Mouse (Mus musculus): ENCODE results near the gene Hmcn1. TPM values are rescaled to one million over a fixed set of nuclear protein-coding genes. Genes with fewer than 3 reads are reported as not detected.

The Hmcn1 gene
- polyA plus RNA-seq, 1 experiment, result 0.12 TPM

GRCm38 (mm10) chr1:150893677-150894188, 99.5 kb downstream of the Hmcn1 start:
- TF ChIP-seq CEBPB (IDR thresholded peaks at IDR 0.05; ENCODE audit: insufficient read depth, poor library complexity, severe bottlenecking), result no peak
- TF ChIP-seq MYOD1 (IDR thresholded peaks at IDR 0.05; ENCODE audit: control insufficient read depth in 1 of 3, insufficient read length in 2 of 3, low read depth in 2 of 3), result no peak
- no peak for TF ChIP-seq TCF12 (IDR thresholded peaks at IDR 0.05; ENCODE audit: insufficient read depth, poor library complexity, severe bottlenecking)
- TF ChIP-seq MAX (IDR thresholded peaks at IDR 0.05; ENCODE audit: low read depth), result no peak
- TF ChIP-seq POLR2AphosphoS2 (IDR thresholded peaks at IDR 0.05; ENCODE audit: insufficient read length, low read depth), result no peak
- TF ChIP-seq POLR2A (IDR thresholded peaks at IDR 0.05; ENCODE audit: insufficient read length, low read depth), result no peak
- TF ChIP-seq USF1 (IDR thresholded peaks at IDR 0.05; ENCODE audit: low read depth), result no peak
- TF ChIP-seq E2F4 (IDR thresholded peaks at IDR 0.05; ENCODE audit: insufficient read depth), result no peak
- no peak for TF ChIP-seq TCF3 (IDR thresholded peaks at IDR 0.05; ENCODE audit: insufficient read length, low read depth)
- no peak for TF ChIP-seq SRF (IDR thresholded peaks at IDR 0.05; ENCODE audit: control insufficient read depth, insufficient read length, low read depth)
- TF ChIP-seq REST (IDR thresholded peaks at IDR 0.05; ENCODE audit: insufficient read depth, insufficient read length), result no peak
- no peak for TF ChIP-seq MYOG (IDR thresholded peaks at IDR 0.05; ENCODE audit: control insufficient read depth in 1 of 3, insufficient read depth in 1 of 3, insufficient read length in 2 of 3, low read depth in 2 of 3)
- H3K27me3 ChIP-seq (ENCODE audit: control insufficient read depth, insufficient read depth, insufficient read length), result no peaks in the 10 kb centered on the region
- H3K4me3 ChIP-seq, result no peak overlapping the region
- H3K36me3 ChIP-seq (ENCODE audit: control insufficient read depth, insufficient read depth), result no peaks in the 10 kb centered on the region
- H3ac ChIP-seq (ENCODE audit: control insufficient read depth, insufficient read length), result no peak overlapping the region
- H3K79me2 ChIP-seq (ENCODE audit: control insufficient read depth, insufficient read depth), result no peaks in the 10 kb centered on the region
- H3K4me2 ChIP-seq (ENCODE audit: low read depth), result no peak overlapping the region

GRCm38 (mm10) chr1:150890017-150890416, 103.2 kb downstream of the Hmcn1 start:
- no peak overlapping the region for H3ac ChIP-seq (ENCODE audit: control insufficient read depth, insufficient read length)
- no peak for TF ChIP-seq POLR2A (IDR thresholded peaks at IDR 0.05; ENCODE audit: insufficient read length, low read depth)
- TF ChIP-seq REST (IDR thresholded peaks at IDR 0.05; ENCODE audit: insufficient read depth, insufficient read length), result no peak
- no peak for TF ChIP-seq POLR2AphosphoS2 (IDR thresholded peaks at IDR 0.05; ENCODE audit: insufficient read length, low read depth)
- TF ChIP-seq SRF (IDR thresholded peaks at IDR 0.05; ENCODE audit: control insufficient read depth, insufficient read length, low read depth), result no peak
- no peaks in the 10 kb centered on the region for H3K79me2 ChIP-seq (ENCODE audit: control insufficient read depth, insufficient read depth)
- no peak overlapping the region for H3K4me3 ChIP-seq
- H3K36me3 ChIP-seq (ENCODE audit: control insufficient read depth, insufficient read depth), result no peaks in the 10 kb centered on the region
- no peaks in the 10 kb centered on the region for H3K27me3 ChIP-seq (ENCODE audit: control insufficient read depth, insufficient read depth, insufficient read length)
- H3K4me2 ChIP-seq (ENCODE audit: low read depth), result no peak overlapping the region

GRCm38 (mm10) chr1:150886267-150886666, 107.0 kb downstream of the Hmcn1 start:
- Histone ChIP-seq H3K4me2 (ENCODE audit: low read depth) (no peak overlapping the region), H3K4me3 (no peak overlapping the region), H3K27me3 (ENCODE audit: control insufficient read depth, insufficient read depth, insufficient read length) (no peaks in the 10 kb centered on the region), H3ac (ENCODE audit: control insufficient read depth, insufficient read length) (no peak overlapping the region), H3K36me3 (ENCODE audit: control insufficient read depth, insufficient read depth) (no peaks in the 10 kb centered on the region), H3K79me2 (ENCODE audit: control insufficient read depth, insufficient read depth) (no peaks in the 10 kb centered on the region)
- TF ChIP-seq MAX (IDR thresholded peaks at IDR 0.05; ENCODE audit: low read depth) (no peak), REST (IDR thresholded peaks at IDR 0.05; ENCODE audit: insufficient read depth, insufficient read length) (no peak), MYOD1 (IDR thresholded peaks at IDR 0.05; ENCODE audit: control insufficient read depth in 1 of 3, insufficient read length in 2 of 3, low read depth in 2 of 3) (no peak), POLR2AphosphoS2 (IDR thresholded peaks at IDR 0.05; ENCODE audit: insufficient read length, low read depth) (no peak), TCF12 (IDR thresholded peaks at IDR 0.05; ENCODE audit: insufficient read depth, poor library complexity, severe bottlenecking) (no peak), CEBPB (IDR thresholded peaks at IDR 0.05; ENCODE audit: insufficient read depth, poor library complexity, severe bottlenecking) (no peak), TCF3 (IDR thresholded peaks at IDR 0.05; ENCODE audit: insufficient read length, low read depth) (no peak), MYOG (IDR thresholded peaks at IDR 0.05; ENCODE audit: control insufficient read depth in 1 of 3, insufficient read depth in 1 of 3, insufficient read length in 2 of 3, low read depth in 2 of 3) (no peak), E2F4 (IDR thresholded peaks at IDR 0.05; ENCODE audit: insufficient read depth) (no peak), POLR2A (IDR thresholded peaks at IDR 0.05; ENCODE audit: insufficient read length, low read depth) (no peak), SRF (IDR thresholded peaks at IDR 0.05; ENCODE audit: control insufficient read depth, insufficient read length, low read depth) (no peak), USF1 (IDR thresholded peaks at IDR 0.05; ENCODE audit: low read depth) (no peak)

- H3K4me3 ChIP-seq, result no peak overlapping the region
- no peak overlapping the region for H3K4me2 ChIP-seq (ENCODE audit: low read depth)
- H3K27me3 ChIP-seq (ENCODE audit: control insufficient read depth, insufficient read depth, insufficient read length), result no peaks in the 10 kb centered on the region
- no peak overlapping the region for H3ac ChIP-seq (ENCODE audit: control insufficient read depth, insufficient read length)
- H3K79me2 ChIP-seq (ENCODE audit: control insufficient read depth, insufficient read depth), result no peaks in the 10 kb centered on the region
- no peak for TF ChIP-seq SRF (IDR thresholded peaks at IDR 0.05; ENCODE audit: control insufficient read depth, insufficient read length, low read depth)
- TF ChIP-seq MAX (IDR thresholded peaks at IDR 0.05; ENCODE audit: low read depth), result no peak
- no peak for TF ChIP-seq TCF12 (IDR thresholded peaks at IDR 0.05; ENCODE audit: insufficient read depth, poor library complexity, severe bottlenecking)
- no peak for TF ChIP-seq TCF3 (IDR thresholded peaks at IDR 0.05; ENCODE audit: insufficient read length, low read depth)
- no peak for TF ChIP-seq MYOG (IDR thresholded peaks at IDR 0.05; ENCODE audit: control insufficient read depth in 1 of 3, insufficient read depth in 1 of 3, insufficient read length in 2 of 3, low read depth in 2 of 3)
- TF ChIP-seq REST (IDR thresholded peaks at IDR 0.05; ENCODE audit: insufficient read depth, insufficient read length), result no peak
- H3K36me3 ChIP-seq (ENCODE audit: control insufficient read depth, insufficient read depth), result no peaks in the 10 kb centered on the region
These were observed 114.8 kb downstream of the Hmcn1 start for GRCm38 (mm10) chr1:150878421-150878820.

GRCm38 (mm10) chr1:150877920-150878319, 115.3 kb downstream of the Hmcn1 start:
- H3ac ChIP-seq (ENCODE audit: control insufficient read depth, insufficient read length), result no peak overlapping the region
- no peak overlapping the region for H3K4me3 ChIP-seq
- H3K79me2 ChIP-seq (ENCODE audit: control insufficient read depth, insufficient read depth), result no peaks in the 10 kb centered on the region

More at GRCm38 (mm10) chr1:150877920-150878319, 115.3 kb downstream of the Hmcn1 start:
- H3K27me3 ChIP-seq (ENCODE audit: control insufficient read depth, insufficient read depth, insufficient read length), result no peaks in the 10 kb centered on the region
- no peak overlapping the region for H3K4me2 ChIP-seq (ENCODE audit: low read depth)
- TF ChIP-seq POLR2A (IDR thresholded peaks at IDR 0.05; ENCODE audit: insufficient read length, low read depth) (no peak), REST (IDR thresholded peaks at IDR 0.05; ENCODE audit: insufficient read depth, insufficient read length) (no peak), TCF12 (IDR thresholded peaks at IDR 0.05; ENCODE audit: insufficient read depth, poor library complexity, severe bottlenecking) (no peak), POLR2AphosphoS2 (IDR thresholded peaks at IDR 0.05; ENCODE audit: insufficient read length, low read depth) (no peak), CEBPB (IDR thresholded peaks at IDR 0.05; ENCODE audit: insufficient read depth, poor library complexity, severe bottlenecking) (no peak), SRF (IDR thresholded peaks at IDR 0.05; ENCODE audit: control insufficient read depth, insufficient read length, low read depth) (no peak), MYOD1 (IDR thresholded peaks at IDR 0.05; ENCODE audit: control insufficient read depth in 1 of 3, insufficient read length in 2 of 3, low read depth in 2 of 3) (no peak), USF1 (IDR thresholded peaks at IDR 0.05; ENCODE audit: low read depth) (no peak), E2F4 (IDR thresholded peaks at IDR 0.05; ENCODE audit: insufficient read depth) (no peak), TCF3 (IDR thresholded peaks at IDR 0.05; ENCODE audit: insufficient read length, low read depth) (no peak), MAX (IDR thresholded peaks at IDR 0.05; ENCODE audit: low read depth) (no peak), MYOG (IDR thresholded peaks at IDR 0.05; ENCODE audit: control insufficient read depth in 1 of 3, insufficient read depth in 1 of 3, insufficient read length in 2 of 3, low read depth in 2 of 3) (no peak)
- H3K36me3 ChIP-seq (ENCODE audit: control insufficient read depth, insufficient read depth), result no peaks in the 10 kb centered on the region

All from myocyte (in vitro differentiated cells).